Mouse (Mus musculus) bone marrow macrophage, adult 2 months (primary cell): ENCODE results near the gene Inca1. TPM values are rescaled to one million over a fixed set of nuclear protein-coding genes. Genes with fewer than 3 reads are reported as not detected.
A peak's percentile ranks its signal among the peaks of the same experiment; 100 is the strongest.

ENCODE experiments used
- H3K27ac ChIP-seq: 2 replicates; pipeline ENCODE4 v1.5.1; 2012; ENCODE audit warnings: low read depth, low read length; ENCODE audit not compliant: insufficient read depth
- H3K4me1 ChIP-seq: 2 replicates; pipeline ENCODE4 v1.6.1; 2012; ENCODE audit warnings: low read length; ENCODE audit not compliant: control insufficient read depth, insufficient read depth
- H3K4me3 ChIP-seq: 2 replicates; pipeline ENCODE4 v1.5.1; 2012; ENCODE audit warnings: mild to moderate bottlenecking, low read length, moderate library complexity; ENCODE audit not compliant: insufficient read depth
- CTCF ChIP-seq: IDR thresholded peaks from 2 replicates; pipeline ENCODE4 v1.5.1; 2012; ENCODE audit warnings: low read depth, mild to moderate bottlenecking, low read length, moderate library complexity
- POLR2A ChIP-seq: IDR thresholded peaks from 2 replicates; pipeline ENCODE4 v1.6.1; 2012; ENCODE audit warnings: mild to moderate bottlenecking, low read depth, low read length, borderline replicate concordance
- polyA plus RNA-seq: library from polyadenylated mRNA; stranded (reverse); fragments of >200 nt; gene quantifications from 2 replicates; pipeline ENCODE4 v1.2.4, GENCODE M21; 2012; ENCODE audit not compliant: missing spikeins, insufficient read depth, insufficient read length

Gene Inca1
- polyA plus RNA-seq, 1 experiment: not detected

GRCm38 (mm10) chr11:70687601-70688199 is 12.3 kb downstream of the Inca1 start, which contains the start of gene Camta2:
Camta2 (minus strand) TSS chr11:70688105.
- TF ChIP-seq POLR2A (no peak), CTCF (peak; percentile 70)
- Histone ChIP-seq H3K4me3 (peak within 1 kb of the TSS; percentile 86), H3K27ac (peak within 1 kb of the TSS; percentile 79), H3K4me1 (peaks cover 44% of the 10 kb centered on the region)

- Histone ChIP-seq H3K4me3 (peak overlapping the region; percentile 86), H3K27ac (peak overlapping the region; percentile 79), H3K4me1 (peaks cover 51% of the 10 kb centered on the region)
- TF ChIP-seq POLR2A (no peak), CTCF (no peak)
Observed at GRCm38 (mm10) chr11:70686901-70687566, 12.9 kb downstream of the Inca1 start.

- peak overlapping the region; percentile 86 for H3K27ac ChIP-seq
Observed at GRCm38 (mm10) chr11:70683640-70684039, 16.3 kb downstream of the Inca1 start.

GRCm38 (mm10) chr11:70681897-70682581 is 17.9 kb downstream of the Inca1 start:
- 0 out of 2 replicates have a peak overlapping the region, but pooled peaks have one; percentile 0 for H3K27ac ChIP-seq
- H3K4me1 ChIP-seq: peaks cover 72% of the 10 kb centered on the region
- no peak overlapping the region for H3K4me3 ChIP-seq
- TF ChIP-seq POLR2A (no peak), CTCF (no peak)

More at GRCm38 (mm10) chr11:70683640-70684039, 16.3 kb downstream of the Inca1 start:
- TF ChIP-seq POLR2A (no peak), CTCF (no peak)
- Histone ChIP-seq H3K4me3 (0 out of 2 replicates have a peak overlapping the region, but pooled peaks have one; percentile 5), H3K4me1 (peaks cover 69% of the 10 kb centered on the region)

- Histone ChIP-seq H3K27ac (no peak overlapping the region), H3K4me1 (peaks cover 67% of the 10 kb centered on the region), H3K4me3 (no peak overlapping the region)
- TF ChIP-seq POLR2A (no peak), CTCF (no peak)
Observed at GRCm38 (mm10) chr11:70681170-70681569, 18.8 kb downstream of the Inca1 start.

GRCm38 (mm10) chr11:70679894-70680293 is 20.1 kb downstream of the Inca1 start:
- TF ChIP-seq POLR2A: no peak
- no peak for TF ChIP-seq CTCF
- Histone ChIP-seq H3K4me3 (no peak overlapping the region), H3K27ac (peak overlapping the region; percentile 94), H3K4me1 (peaks cover 58% of the 10 kb centered on the region)

GRCm38 (mm10) chr11:70679361-70679760 is 20.6 kb downstream of the Inca1 start:
- TF ChIP-seq CTCF (no peak), POLR2A (no peak)
- Histone ChIP-seq H3K4me3 (no peak overlapping the region), H3K4me1 (peaks cover 56% of the 10 kb centered on the region), H3K27ac (peak overlapping the region; percentile 94)

GRCm38 (mm10) chr11:70678576-70678975 is 21.4 kb downstream of the Inca1 start:
- Histone ChIP-seq H3K27ac (peak overlapping the region; percentile 94; the same call in 1 of the 2 replicates), H3K4me1 (peaks cover 49% of the 10 kb centered on the region), H3K4me3 (no peak overlapping the region)
- TF ChIP-seq CTCF: no peak
- no peak for TF ChIP-seq POLR2A

- TF ChIP-seq POLR2A (no peak), CTCF (no peak)
- peaks cover 45% of the 10 kb centered on the region for H3K4me1 ChIP-seq
- H3K27ac ChIP-seq: no peak overlapping the region
- no peak overlapping the region for H3K4me3 ChIP-seq
Observed at GRCm38 (mm10) chr11:70678092-70678491, 21.9 kb downstream of the Inca1 start.

GRCm38 (mm10) chr11:70674501-70674900 is 25.5 kb downstream of the Inca1 start:
- TF ChIP-seq POLR2A (no peak), CTCF (no peak)
- Histone ChIP-seq H3K27ac (no peak overlapping the region), H3K4me1 (peaks cover 42% of the 10 kb centered on the region), H3K4me3 (no peak overlapping the region)
